Mouse (Mus musculus) embryonic facial prominence, embryonic 10.5 days (tissue): ENCODE data around the gene 2310007B03Rik. TPM values are rescaled to one million over a fixed set of nuclear protein-coding genes. Genes with fewer than 3 reads are reported as not detected.

Source experiments
- DNase-seq: peaks from one replicate; pipeline ENCODE4 v3.0.0-alpha.2; 2017; ENCODE audit warnings: low spot score
- H3K27ac ChIP-seq: fragments of 300-500 bp; sonication (generic); replicated peaks from 2 replicates; pipeline ENCODE4 v1.5.1; 2016; ENCODE audit warnings: mild to moderate bottlenecking
- H3K27me3 ChIP-seq: fragments of 300-500 bp; sonication (generic); replicated peaks from 2 replicates; pipeline ENCODE4 v1.6.1; 2016; ENCODE audit warnings: low read depth, mild to moderate bottlenecking; ENCODE audit not compliant: poor library complexity, severe bottlenecking
- H3K36me3 ChIP-seq: fragments of 300-500 bp; sonication (generic); replicated peaks from 2 replicates; pipeline ENCODE4 v1.6.1; 2016; ENCODE audit warnings: mild to moderate bottlenecking, moderate library complexity
- H3K4me1 ChIP-seq: fragments of 300-500 bp; sonication (generic); 2 replicates; pipeline ENCODE4 v1.6.1; 2016
- H3K4me3 ChIP-seq: fragments of 300-500 bp; sonication (generic); 2 replicates; pipeline ENCODE4 v1.5.1; 2016; ENCODE audit warnings: mild to moderate bottlenecking, moderate library complexity
- H3K9me3 ChIP-seq: fragments of 300-500 bp; sonication (generic); 2 replicates; pipeline ENCODE4 v1.6.1; 2016; ENCODE audit warnings: mild to moderate bottlenecking
- WGBS: fragments of 180-500 bp; shearing (Covaris S2); methylation state at CpG from one replicate; pipeline ENCODE4 v1.1.7; 2016; 5-methylcytosine and 5-hydroxymethylcytosine counted together
- polyA plus RNA-seq: library from polyadenylated mRNA; unstranded; fragments of >200 nt; fragmentation: Nextera tagmentation; extraction: Ambion mirVana; gene quantifications from 2 replicates; pipeline ENCODE4 v1.2.1, GENCODE M21; 2016

The 2310007B03Rik gene
- polyA plus RNA-seq, 1 experiment from 2014 or later = 0.87 TPM

DNA sequence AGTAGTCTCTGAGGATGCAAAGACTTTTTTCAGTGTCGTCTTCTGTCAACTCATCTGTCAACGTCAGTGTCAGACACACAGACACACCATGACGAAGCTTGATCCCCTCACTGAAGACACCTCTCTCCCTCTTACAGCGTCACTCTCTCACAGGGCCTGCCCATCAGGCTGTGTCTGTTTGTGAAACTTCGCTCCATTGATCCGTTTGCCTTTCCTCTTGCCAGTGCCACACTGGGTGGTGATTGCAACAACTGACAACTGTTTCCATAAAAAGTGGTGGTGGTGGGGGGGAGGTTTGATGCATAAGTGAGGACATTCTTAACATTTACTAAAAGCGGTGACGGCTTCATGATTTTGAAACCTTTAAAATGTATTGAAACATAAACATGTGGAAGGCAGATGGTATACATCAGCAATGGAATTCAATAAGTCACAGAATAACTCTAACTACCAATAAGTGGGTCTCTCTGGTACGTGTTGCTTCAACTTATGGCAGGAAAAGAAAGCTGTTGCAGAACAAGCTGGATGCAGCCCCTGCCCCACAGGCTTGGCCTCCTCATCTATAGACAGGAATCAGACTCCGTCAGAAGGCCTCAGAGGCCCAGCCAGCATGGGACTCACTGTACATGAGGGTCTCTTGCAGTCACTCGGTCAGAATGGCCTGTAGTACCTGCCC lies 37.4 kb downstream of the 2310007B03Rik start:
- Histone ChIP-seq H3K9me3 (no peaks in the 10 kb centered on the region), H3K27me3 (no peaks in the 10 kb centered on the region), H3K36me3 (no peaks in the 10 kb centered on the region), H3K4me3 (no peak overlapping the region), H3K27ac (no peak overlapping the region), H3K4me1 (peaks cover 6% of the 10 kb centered on the region)
- 80% methylated on average over 11 of the region's 11 CpGs for WGBS
- DNase-seq = no peak

DNA sequence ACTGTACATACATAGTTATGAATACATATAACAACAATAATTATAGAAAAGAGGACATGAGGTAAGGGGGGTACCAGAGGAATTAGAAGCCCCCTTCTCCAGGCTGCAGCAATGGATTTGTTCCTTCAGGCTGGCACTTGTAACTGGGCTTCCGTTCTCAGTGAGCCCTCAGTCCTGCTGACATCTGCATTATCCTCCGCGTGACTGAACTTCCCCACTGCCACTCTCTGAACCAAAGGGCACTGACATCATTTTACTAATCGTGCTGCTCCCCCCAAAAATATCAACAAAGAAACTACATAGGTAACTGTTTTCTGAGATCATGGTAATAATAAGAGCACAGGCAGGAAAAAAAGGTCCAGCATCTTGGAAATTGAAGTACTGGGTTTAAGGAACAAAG lies 41.9 kb downstream of the 2310007B03Rik start:
- DNase-seq = no peak
- Histone ChIP-seq H3K4me3 (no peak overlapping the region), H3K27ac (no peak overlapping the region), H3K27me3 (peaks cover 13% of the 10 kb centered on the region; the same call in 1 of the 2 replicates), H3K9me3 (no peaks in the 10 kb centered on the region), H3K36me3 (no peaks in the 10 kb centered on the region), H3K4me1 (peaks cover 15% of the 10 kb centered on the region)
- 32% methylated on average over 4 of the region's 4 CpGs for WGBS

DNA sequence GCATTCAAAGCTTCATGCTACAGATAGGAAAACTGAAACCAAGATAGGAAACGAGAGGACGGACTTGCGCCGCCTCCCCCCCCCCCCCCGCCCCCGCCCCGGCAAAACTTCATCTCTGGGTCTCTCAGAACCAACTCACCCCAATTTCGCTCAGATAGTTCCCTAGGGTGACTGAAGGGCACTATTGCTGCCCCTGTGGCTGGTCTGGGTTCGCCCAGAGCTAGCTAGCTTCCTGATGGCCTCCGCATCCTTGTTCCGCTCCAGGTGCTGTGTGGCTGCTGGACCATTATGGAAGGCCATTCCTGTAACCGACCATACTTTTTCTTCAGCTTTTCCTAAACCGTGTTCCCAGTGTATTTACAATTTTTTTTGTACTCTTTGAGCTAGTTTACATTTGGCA lies 45.3 kb downstream of the 2310007B03Rik start:
- Histone ChIP-seq H3K4me3 (peak overlapping the region; percentile 58), H3K27ac (peak overlapping the region; percentile 80), H3K4me1 (peaks cover 15% of the 10 kb centered on the region), H3K27me3 (peaks cover 16% of the 10 kb centered on the region; the same call in 1 of the 2 replicates), H3K9me3 (peaks cover 9% of the 10 kb centered on the region; the same call in 1 of the 2 replicates), H3K36me3 (no peaks in the 10 kb centered on the region)
- 20% methylated on average over 13 of the region's 13 CpGs for WGBS
- DNase-seq = peak; percentile 22

DNA sequence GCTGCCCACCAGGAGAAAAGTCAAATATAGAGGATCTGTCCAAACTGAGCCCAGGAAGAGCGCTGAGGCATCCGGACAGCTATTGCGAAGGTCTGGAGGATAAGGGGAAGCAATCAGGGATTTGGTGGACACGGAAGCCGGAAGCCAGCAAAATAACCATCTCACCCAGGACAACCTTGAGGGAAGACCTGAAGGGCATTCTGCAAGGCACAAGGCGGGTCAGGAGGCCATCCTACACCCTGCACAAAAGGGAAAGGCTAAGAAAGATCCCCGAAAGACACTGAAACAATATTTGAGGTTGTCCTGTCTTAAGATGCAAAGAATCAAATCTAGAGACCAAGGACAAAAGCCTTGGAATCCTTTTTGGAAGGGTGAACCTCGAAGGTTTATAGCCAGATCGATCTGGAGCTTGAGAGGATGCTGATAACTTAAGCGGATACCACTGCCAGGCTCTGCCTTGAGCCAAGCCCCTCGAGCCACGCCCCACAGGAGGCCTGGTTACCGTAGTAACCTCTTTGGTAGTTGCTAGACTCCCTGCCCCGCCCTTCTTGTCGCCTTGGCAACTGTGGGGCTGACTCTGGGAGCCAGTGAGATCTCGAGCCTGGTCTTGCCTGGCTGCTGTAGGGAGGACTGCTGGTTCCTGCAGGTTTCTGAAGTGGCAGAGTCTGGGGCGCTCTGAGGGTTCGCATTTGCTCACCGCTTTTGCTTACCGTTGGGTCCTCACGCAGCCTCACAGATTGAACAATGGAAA lies 45.9 kb downstream of the 2310007B03Rik start:
- Histone ChIP-seq H3K27me3 (peaks cover 16% of the 10 kb centered on the region; the same call in 1 of the 2 replicates), H3K9me3 (peaks cover 9% of the 10 kb centered on the region; the same call in 1 of the 2 replicates), H3K4me3 (peak overlapping the region; percentile 58), H3K4me1 (peaks cover 15% of the 10 kb centered on the region), H3K27ac (peak overlapping the region; percentile 80), H3K36me3 (no peaks in the 10 kb centered on the region)
- 25% methylated on average over 21 of the region's 21 CpGs for WGBS
- DNase-seq = peak; percentile 96

DNA sequence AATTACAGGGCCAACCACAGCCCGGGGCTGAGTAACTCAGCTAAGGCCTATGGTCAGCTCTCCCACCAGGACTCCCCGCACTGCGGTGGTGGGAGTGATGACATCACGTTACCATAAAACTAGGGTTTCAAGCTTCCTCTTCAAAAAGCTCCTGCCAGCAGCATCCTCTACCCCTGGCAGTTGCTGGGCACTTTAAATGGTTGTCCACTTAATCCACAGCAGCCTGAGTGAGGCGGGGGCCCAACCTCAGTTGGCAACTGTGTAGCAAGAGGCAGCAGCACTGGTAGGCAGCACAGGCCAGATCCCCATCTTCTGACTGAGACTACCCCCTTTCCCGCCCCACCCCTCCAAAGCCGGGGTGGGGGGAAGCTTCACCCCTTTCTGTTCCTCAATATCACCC lies 58.0 kb downstream of the 2310007B03Rik start:
- Histone ChIP-seq H3K9me3 (no peaks in the 10 kb centered on the region), H3K27ac (no peak overlapping the region), H3K4me3 (no peak overlapping the region), H3K36me3 (no peaks in the 10 kb centered on the region), H3K4me1 (peaks cover 25% of the 10 kb centered on the region), H3K27me3 (peaks cover 67% of the 10 kb centered on the region)
- DNase-seq = no peak
- 62% methylated on average over 7 of the region's 7 CpGs for WGBS

DNA sequence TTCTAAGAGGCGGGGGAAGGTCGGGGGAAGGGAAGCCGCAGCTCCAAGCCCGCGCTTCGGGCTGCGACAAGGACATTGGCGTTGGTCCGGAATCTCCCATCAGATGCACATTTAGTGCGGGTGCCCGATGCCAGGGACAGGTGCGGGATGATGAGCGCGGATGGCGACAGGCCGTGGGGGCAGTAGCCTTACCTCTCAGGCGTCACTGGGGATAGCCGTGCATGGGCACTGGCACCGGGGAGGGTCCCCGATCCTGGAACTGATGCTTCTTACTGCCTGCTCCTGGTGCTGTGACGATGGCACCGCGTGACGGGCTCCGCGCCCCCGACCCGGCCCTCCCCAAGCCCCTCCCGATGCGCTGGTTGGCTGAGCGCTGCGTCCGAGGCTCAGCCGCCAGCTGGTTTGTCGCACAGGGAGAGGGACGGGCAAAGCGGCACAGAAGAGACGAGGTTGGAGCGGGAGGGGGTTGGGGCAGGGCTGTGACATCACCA lies 59.1 kb downstream of the 2310007B03Rik start, which contains the start of gene Kif1a:
Gene Kif1a (minus strand): TSS at position 381 of the 491 bp plus-strand sequence.
- peaks cover 67% of the 10 kb centered on the region for H3K27me3 ChIP-seq
- peak within 1 kb of the TSS; percentile 79 for H3K27ac ChIP-seq
- H3K4me1 ChIP-seq = peaks cover 25% of the 10 kb centered on the region
- H3K9me3 ChIP-seq = no peaks in the 10 kb centered on the region
- H3K4me3 ChIP-seq = peak within 1 kb of the TSS; percentile 74
- H3K36me3 ChIP-seq = no peaks in the 10 kb centered on the region
- WGBS = under 1% methylated on average over 39 of the region's 39 CpGs
- DNase-seq = peak; percentile 83

Other genes starting within 250 kb of the 2310007B03Rik start
- gene Capn10, start 226.6 kb downstream of the 2310007B03Rik start, polyA plus RNA-seq = 37.7 and 42.0 TPM in 2 replicates
- gene Gpr35, start 210.1 kb downstream of the 2310007B03Rik start, polyA plus RNA-seq = 0.13 and 0.19 TPM in 2 replicates
- gene Aqp12, start 154.6 kb downstream of the 2310007B03Rik start, polyA plus RNA-seq = not detected in 2 replicates
- 23.9 and 27.5 TPM in 2 replicates for gene Kif1a, start 59.0 kb downstream of the 2310007B03Rik start, polyA plus RNA-seq
- not detected in 2 replicates for gene Agxt, start 25.7 kb downstream of the 2310007B03Rik start, polyA plus RNA-seq
- 0.19 and 0.20 TPM in 2 replicates for gene Crocc2, start 7.8 kb upstream of the 2310007B03Rik start, polyA plus RNA-seq
- gene Sned1, start 74.9 kb upstream of the 2310007B03Rik start, polyA plus RNA-seq = 6.5 and 9.6 TPM in 2 replicates
- gene Mterf4, start 145.0 kb upstream of the 2310007B03Rik start, polyA plus RNA-seq = 35.8 and 38.2 TPM in 2 replicates
- gene Ppp1r7, start 181.9 kb upstream of the 2310007B03Rik start, polyA plus RNA-seq = 78.8 and 84.4 TPM in 2 replicates
- gene Pask, start 182.5 kb upstream of the 2310007B03Rik start, polyA plus RNA-seq = 30.9 and 31.1 TPM in 2 replicates
- 0.14 and 0.84 TPM in 2 replicates for gene Ano7, start 213.0 kb upstream of the 2310007B03Rik start, polyA plus RNA-seq